Mouse (Mus musculus): ENCODE measurements at regions not wholly inside any gene's neighbourhood (a gene's known extent, or its start where the extent isn't known, plus 50 kb on each side); places are given as distances from the start of the nearest gene placed in this dataset.
A peak's percentile ranks its signal among the peaks of the same experiment; 100 is the strongest.

- DNase-seq (ENCODE audit: low spot score in 2 of 2): no peak
Observed at GRCm38 (mm10) chr4:31819521-31820259, 144.2 kb upstream of the Map3k7 start.

- DNase-seq (ENCODE audit: low spot score in 2 of 2): no peak
Observed at GRCm38 (mm10) chr4:31823574-31824348, 140.1 kb upstream of the Map3k7 start.

- no peak for DNase-seq (ENCODE audit: low spot score in 2 of 2)
Observed at GRCm38 (mm10) chr4:31824518-31825437, 139.1 kb upstream of the Map3k7 start.

GRCm38 (mm10) chr4:31825438-31825830 lies 138.5 kb upstream of the Map3k7 start:
- no peak for DNase-seq (ENCODE audit: low spot score in 2 of 2)

GRCm38 (mm10) chr4:31826661-31827060 lies 137.2 kb upstream of the Map3k7 start:
- no peak for DNase-seq (ENCODE audit: low spot score in 2 of 2)

- DNase-seq (ENCODE audit: low spot score in 2 of 2): no peak
Observed at GRCm38 (mm10) chr4:31827266-31827665, 136.6 kb upstream of the Map3k7 start.

- DNase-seq (ENCODE audit: low spot score in 2 of 2): no peak
Observed at GRCm38 (mm10) chr4:31830241-31830640, 133.7 kb upstream of the Map3k7 start.

GRCm38 (mm10) chr4:31831469-31831868 lies 132.4 kb upstream of the Map3k7 start:
- DNase-seq (ENCODE audit: low spot score in 2 of 2): no peak

GRCm38 (mm10) chr4:31833828-31834227 lies 130.1 kb upstream of the Map3k7 start:
- DNase-seq (ENCODE audit: low spot score in 2 of 2): no peak

- DNase-seq (ENCODE audit: low spot score in 2 of 2): no peak
Observed at GRCm38 (mm10) chr4:31835051-31835450, 128.8 kb upstream of the Map3k7 start.

GRCm38 (mm10) chr4:31838592-31838991 lies 125.3 kb upstream of the Map3k7 start:
- DNase-seq (ENCODE audit: low spot score in 2 of 2): no peak

- no peak for DNase-seq (ENCODE audit: low spot score in 2 of 2)
Observed at GRCm38 (mm10) chr4:31849763-31850162, 114.1 kb upstream of the Map3k7 start.

- DNase-seq (ENCODE audit: low spot score in 2 of 2): peak; percentile 22 to 33
Observed at GRCm38 (mm10) chr4:31851006-31851405, 112.9 kb upstream of the Map3k7 start.

GRCm38 (mm10) chr4:31853851-31854250 lies 110.0 kb upstream of the Map3k7 start:
- no peak for DNase-seq (ENCODE audit: low spot score in 2 of 2)

- no peak for DNase-seq (ENCODE audit: low spot score in 2 of 2)
Observed at GRCm38 (mm10) chr4:31860389-31860788, 103.5 kb upstream of the Map3k7 start.

GRCm38 (mm10) chr4:31861172-31861571 lies 102.7 kb upstream of the Map3k7 start:
- no peak for DNase-seq (ENCODE audit: low spot score in 2 of 2)

GRCm38 (mm10) chr4:31872985-31873983 lies 90.6 kb upstream of the Map3k7 start:
- DNase-seq (ENCODE audit: low spot score in 2 of 2): no peak

GRCm38 (mm10) chr4:31877389-31877788 lies 86.5 kb upstream of the Map3k7 start:
- DNase-seq (ENCODE audit: low spot score in 2 of 2): no peak

GRCm38 (mm10) chr4:31878493-31879191 lies 85.3 kb upstream of the Map3k7 start:
- peak in 1 of 2 experiments; percentile 23 for DNase-seq (ENCODE audit: low spot score in 2 of 2)

- DNase-seq (ENCODE audit: low spot score in 2 of 2): peak in 1 of 2 experiments; percentile 17
Observed at GRCm38 (mm10) chr4:31879192-31879585, 84.7 kb upstream of the Map3k7 start.
